Mouse (Mus musculus): ENCODE results near the gene Abcb5. TPM values are rescaled to one million over a fixed set of nuclear protein-coding genes. Genes with fewer than 3 reads are reported as not detected.

The Abcb5 gene
- not detected in 2 replicates for polyA plus RNA-seq (2012)

DNA sequence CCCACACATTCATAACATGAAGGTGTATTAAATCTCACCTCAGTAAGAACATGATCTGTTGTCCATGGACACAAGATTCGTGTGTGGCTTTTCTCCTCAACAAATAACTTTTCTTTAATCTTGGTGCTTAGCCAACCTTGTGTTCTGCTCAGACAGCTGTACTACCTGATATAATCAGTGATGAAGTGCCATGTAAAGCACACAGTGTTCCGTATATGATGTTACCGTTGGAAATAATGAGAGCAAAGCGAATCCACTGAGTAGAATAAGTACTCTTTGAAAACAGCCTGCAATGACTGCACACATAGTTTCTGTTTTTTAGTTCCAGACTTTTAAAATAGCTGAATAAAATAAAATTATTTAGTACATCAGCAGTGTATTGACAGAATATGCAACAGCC lies at the start of gene Abcb5:
TSS of gene Abcb5 (minus strand) at position 101 of the 400 bp plus-strand sequence.
- no peak for TF ChIP-seq GATA1 (IDR thresholded peaks at IDR 0.05; ENCODE audit: low read length)

DNA sequence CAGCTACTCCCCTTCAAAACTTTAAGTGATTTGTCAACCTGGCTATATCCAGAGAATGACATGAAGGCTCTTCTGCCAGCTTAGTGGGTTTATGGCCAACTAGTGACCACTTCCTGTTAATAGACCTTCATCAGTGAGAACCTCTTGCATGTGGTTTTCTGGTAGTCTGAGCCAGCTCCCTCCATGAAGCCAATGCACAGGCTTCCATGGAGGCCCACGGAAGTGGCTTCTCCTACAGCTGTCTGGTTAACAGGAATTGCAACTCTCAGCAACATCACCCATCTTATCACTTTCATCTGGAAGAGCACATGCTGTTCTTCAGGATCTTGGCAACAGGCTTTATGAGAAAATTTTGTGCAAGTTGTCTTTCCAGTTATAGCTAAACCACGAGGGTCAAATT lies 33.0 kb upstream of the Abcb5 start:
- TF ChIP-seq GATA1 (IDR thresholded peaks at IDR 0.05; ENCODE audit: low read length): no peak

DNA sequence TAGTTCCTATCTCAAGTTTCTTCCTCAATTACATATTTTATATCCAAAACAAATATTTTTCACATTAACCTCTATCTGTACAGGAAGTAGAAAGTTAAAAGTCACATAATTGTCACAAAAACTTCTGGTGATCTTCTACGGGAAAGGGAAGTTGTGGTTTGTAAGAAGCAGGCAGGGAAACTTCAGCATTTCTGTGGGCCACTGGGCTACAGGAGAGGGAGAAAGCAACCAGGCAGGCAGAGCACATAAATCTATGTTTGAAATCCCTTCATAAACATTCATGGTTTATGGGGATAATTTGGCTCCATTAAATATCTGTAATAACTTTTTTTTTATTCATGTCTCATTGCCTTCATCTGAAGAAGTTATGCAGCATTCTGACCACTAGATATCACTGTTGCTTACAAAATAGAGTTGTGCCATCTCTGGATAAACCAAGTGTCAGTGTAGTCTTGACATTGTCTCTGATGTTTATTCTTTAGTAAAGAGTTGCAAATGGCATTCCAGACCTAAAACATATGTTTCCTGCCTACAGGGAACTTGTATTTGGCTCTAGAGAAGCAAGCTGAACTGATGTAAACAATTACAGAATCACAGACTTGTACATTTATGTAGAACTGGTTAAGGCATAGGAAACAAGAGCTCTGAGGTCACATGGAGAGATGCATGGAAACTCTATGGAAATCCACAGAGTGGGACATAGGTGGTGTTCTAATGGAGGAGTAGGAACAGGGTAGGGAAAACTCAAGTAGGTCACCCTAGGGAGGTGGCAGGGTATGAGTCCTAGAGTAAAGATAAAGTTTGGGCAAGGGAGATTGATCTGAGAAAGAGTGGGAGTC lies 28.3 kb upstream of the Abcb5 start:
- no peak for TF ChIP-seq GATA1 (IDR thresholded peaks at IDR 0.05; ENCODE audit: low read length)

DNA sequence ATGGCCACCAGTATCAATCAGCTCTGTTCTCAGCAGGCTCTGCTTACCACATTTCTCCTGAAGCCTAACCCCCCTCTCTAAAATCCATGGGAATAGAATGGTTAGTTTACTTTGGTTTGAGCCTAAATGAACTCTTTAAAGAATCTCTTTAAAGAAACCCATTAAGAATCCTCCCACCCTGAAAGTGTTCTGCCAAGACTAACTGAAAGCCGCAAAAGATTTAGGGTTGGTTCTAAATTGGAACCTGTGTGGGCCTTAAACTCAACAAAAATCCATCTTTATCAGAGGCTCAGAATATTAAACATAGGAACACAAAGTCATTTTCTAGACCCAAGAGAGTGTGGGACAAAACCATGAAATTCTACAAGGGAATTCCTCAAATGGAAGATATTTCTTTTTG lies 18.6 kb upstream of the Abcb5 start:
- no peak for TF ChIP-seq GATA1 (IDR thresholded peaks at IDR 0.05; ENCODE audit: low read length)

DNA sequence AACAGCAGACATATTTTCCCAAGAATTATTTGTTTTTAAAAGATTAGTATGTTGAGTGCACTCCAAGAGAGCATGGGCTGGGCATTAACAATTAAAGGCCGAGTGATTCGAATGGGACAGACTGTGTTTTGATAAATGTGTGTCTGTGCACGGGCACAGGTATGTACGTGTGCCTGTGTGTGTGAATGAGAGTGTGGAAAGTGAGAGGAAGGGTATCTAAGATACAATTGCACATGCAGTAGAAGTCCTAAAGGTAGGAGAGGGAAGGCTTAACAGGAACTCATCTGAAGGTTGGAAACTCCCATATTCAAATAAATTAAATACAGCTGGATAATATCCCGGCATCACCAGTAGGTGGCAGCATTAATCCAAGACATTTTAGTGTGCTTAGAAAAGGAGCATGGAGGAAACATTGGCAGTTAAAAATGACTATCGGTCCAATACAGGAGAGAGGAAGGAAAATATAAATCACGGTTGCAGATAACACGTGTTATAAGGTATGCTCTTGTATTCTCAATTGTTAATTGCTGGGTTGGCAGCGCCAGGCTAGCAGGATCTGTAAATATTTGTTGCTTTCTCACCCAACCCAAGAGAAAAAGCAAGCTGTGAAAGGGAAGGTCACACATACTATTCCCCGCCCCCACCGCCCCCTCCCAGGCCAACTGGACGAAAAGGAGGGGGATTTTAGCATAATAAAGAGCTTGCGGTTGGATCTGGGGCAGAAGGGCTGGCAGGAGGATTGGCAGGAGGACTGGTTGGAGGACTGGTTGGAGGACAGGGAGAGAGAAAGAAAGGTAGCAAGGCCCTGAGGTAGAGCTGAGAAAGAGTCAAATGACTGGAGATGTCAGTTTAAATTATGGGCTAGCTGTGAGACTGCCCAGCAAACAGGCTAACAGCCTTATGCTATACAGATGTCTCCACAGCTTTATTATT lies 35.6 kb downstream of the Abcb5 start:
- no peak for TF ChIP-seq GATA1 (IDR thresholded peaks at IDR 0.05; ENCODE audit: low read length)

DNA sequence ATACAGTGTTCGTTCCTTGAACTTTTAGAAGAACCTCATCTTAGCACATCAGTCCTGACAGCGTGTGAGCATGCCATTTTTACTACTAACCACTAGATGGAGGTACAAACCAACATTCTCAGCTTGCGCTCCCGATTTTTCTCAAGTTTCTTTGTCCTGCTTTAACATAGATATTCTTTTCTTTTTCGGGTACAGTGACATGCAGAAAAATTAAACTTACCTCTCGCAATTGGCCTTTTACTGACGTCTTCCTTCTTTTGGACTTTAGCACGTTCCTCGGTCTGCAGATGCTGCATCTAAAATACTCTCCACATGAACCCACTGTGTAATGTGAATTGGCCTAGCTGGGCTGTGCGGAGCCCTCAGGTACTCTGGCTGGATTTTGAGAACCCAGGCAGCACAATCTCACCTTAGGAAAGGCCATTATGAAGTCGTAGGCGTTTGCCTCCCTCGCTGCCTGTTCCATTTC lies 39.4 kb downstream of the Abcb5 start:
- no peak for TF ChIP-seq GATA1 (IDR thresholded peaks at IDR 0.05; ENCODE audit: low read length)

DNA sequence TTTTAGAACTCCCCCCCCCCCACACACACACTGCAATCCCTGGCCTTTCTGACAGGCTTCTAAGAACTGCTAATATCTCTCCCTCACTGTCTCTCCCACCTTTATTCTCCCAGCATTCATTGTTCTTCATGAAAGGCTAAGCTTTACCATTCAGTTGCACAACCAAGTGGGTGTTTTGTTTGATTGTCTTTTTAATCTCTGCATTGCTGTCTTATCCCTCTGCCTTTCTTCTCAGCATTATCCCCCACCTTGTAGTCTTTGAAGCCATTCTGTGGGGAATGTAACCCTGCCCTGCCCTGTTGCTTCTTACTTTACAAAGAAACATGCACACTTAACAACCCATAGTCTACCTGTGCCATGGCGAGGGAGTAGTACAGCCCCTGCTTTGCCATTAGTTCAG lies 48.5 kb downstream of the Abcb5 start:
- no peak for TF ChIP-seq GATA1 (IDR thresholded peaks at IDR 0.05; ENCODE audit: low read length)

DNA sequence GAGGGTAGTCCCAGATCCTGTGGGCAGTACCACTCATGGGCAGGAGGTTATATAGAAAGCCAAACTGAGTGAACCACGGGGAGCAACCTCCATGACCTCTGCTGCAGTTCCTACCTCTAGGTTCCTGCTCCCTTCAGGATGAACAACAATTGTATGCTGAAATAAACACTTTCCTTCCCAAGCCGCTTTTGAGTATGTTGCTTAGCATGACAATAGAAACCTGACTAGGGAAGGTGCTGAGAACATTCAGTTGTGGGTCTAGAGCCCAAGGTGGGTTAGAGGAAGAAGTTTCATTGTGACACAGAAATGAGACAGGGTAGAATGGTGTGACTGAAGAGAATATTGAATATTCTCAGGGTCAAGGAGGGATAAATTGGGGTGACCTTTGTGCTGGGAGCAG lies 55.9 kb downstream of the Abcb5 start:
- TF ChIP-seq GATA1 (IDR thresholded peaks at IDR 0.05; ENCODE audit: low read length): no peak

DNA sequence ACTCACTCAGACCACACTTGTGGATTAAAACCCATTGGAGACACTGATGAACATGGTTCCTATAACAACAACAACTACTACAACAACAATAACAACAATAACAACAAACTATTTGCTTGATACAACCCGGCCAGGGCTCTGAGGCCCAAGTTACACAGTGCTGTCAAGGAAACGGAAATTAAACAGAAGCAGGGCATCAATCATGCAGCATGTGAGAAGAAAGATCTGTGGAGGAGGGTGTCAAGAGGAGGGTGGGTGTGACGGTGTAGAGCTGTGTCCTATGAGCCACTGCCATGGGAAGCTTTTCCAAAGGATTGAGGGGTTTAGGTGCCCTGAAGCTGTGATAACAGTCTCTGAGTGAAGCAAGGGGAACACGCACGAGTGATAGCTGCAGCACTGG lies 64.0 kb downstream of the Abcb5 start:
- TF ChIP-seq GATA1 (IDR thresholded peaks at IDR 0.05; ENCODE audit: low read length): no peak

DNA sequence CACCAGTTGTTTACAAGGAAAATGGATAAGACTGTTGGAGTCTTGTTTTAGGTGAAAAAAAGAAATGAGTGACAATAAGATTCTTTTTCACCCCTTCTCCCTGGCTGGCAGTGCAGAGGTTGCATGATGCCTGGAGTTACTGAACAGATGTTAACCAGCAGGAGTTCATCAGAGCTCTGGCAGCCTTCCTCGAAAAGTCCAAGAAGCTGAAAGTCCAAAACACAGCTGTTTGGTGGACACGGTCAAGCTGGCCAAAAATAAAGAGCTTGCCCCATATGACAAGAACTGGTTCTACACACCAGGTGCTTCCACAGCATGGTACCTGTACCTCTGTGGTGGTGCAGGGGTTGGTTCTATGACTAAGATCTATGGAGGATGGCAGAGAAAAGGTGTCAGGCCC lies 78.3 kb downstream of the Abcb5 start:
- TF ChIP-seq GATA1 (IDR thresholded peaks at IDR 0.05; ENCODE audit: low read length): no peak

DNA sequence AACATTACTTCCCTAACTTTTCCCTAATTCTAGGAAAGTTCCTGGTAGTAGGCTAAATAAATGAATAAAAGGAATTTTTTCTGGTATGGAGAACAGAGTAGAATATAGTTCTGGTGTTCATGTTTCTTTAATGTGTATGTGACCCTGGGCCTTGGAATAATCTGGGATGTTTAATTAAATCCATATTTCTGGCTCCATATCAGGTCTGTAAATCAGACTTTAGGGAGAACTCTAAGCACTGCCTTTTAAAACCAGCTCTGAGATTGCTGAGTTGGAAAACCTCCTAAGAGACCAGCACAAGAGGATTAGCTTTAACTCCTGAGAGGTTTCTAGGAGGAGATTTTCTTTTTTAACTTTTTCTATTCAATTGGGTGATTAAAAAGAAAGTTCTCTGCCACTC lies 83.4 kb downstream of the Abcb5 start:
- TF ChIP-seq GATA1 (IDR thresholded peaks at IDR 0.05; ENCODE audit: low read length): no peak

DNA sequence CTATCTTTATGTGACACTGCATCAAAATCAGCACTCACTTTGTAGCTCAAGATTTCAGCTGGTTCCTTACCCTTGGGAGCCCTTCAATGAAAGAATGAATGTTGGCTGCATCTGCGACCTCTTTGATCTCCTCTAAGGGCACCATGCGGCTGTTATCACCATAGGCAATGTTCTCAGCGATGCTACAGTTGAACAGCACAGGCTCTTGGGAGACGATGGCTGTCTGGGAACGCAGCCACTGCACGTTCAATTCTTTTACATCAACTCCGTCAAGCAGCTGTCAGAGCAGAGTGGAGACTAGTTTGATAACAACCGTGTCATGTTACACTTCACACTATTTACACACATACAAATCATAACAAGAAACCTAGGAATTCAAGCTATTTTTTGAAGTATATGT lies 93.5 kb downstream of the Abcb5 start:
- TF ChIP-seq GATA1 (IDR thresholded peaks at IDR 0.05; ENCODE audit: low read length): no peak

DNA sequence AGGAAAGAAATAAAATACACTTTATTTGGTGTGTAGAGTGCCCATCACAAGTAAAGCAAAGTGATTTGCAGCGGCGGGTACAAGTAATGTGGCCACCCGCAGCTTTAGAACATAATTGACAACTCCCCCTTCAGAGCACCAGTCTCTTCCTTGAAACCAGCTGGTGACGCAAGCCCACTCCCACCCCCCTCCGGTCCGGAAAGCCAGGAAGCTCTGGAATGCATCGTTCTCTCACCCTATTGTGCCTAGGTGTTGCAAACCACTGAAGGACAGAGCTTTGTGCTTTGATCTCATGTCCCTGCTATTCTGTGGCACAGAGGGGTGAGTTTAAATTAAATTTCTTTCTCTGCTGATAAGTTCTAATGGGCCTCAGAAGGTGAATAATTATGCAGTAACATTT lies 110.1 kb downstream of the Abcb5 start:
- TF ChIP-seq GATA1 (IDR thresholded peaks at IDR 0.05; ENCODE audit: low read length): no peak

DNA sequence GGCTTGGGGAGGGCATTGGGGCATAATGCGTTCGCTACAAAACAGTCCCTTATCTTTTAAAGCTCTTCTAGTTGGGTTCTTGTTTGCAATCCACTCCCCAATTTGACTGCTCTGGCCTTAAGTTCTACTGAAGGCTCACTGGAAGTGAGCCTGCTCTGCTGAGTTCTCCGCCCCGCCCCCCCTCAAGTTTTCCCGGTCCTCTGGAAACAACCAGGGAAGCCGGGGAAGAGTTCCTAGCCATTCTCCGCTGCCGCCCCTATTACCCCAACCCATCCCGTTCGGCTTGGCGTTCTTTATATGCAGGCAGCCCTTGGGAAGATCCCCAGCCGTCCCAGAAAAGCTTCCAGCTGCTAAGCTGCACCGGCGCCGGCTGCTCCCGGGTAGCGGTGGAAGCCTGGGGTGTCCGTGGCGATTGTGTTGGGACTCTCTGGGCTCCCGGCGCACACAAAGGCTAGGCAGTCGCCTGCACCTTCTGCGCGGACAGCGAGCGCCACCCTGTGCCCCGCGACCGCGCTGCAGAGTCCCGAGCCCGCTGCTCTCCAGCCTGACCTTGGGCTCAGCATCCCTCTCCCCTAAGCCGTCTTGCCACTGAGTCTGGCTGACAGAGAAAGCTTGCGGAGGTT lies 111.3 kb downstream of the Abcb5 start:
- TF ChIP-seq GATA1 (IDR thresholded peaks at IDR 0.05; ENCODE audit: low read length): no peak

DNA sequence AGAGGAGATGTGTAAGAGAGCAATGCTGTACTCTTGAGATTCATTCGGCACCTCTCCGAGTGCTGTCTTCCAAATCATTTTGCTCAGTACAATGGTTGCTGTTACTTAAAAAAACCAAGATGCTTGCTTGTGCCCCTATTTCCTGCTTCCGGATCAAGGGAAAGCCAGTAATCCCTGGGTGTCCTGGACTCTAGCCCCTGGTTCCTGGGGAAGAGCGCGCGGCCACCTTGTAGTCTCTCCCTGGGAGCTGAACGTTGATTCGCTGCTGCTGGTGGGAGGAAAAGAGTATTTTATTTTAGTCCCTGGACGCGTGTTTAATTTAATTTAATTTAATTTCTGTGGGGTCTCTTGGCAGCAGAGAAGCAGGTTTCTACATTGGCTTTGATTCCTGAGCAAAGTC lies 111.8 kb downstream of the Abcb5 start:
- no peak for TF ChIP-seq GATA1 (IDR thresholded peaks at IDR 0.05; ENCODE audit: low read length)

DNA sequence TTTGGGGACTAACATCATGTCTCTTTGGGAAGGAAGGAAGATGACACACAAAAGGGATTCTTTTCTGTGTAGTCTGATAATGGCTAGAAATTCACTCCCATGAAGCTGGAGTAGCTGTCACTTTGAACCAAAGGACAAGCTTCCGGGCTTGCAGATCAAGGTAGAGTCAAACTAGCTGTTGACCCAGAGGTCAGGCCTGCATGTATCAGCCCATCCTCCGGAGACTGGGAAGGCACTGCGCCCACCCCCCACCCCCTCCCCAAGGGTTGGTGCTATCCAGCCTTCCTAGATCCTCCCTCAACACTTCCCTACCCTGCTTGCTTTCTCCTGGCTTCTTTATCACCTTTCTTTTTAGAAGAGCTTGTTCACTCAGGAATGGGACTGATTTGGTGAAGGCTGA lies 112.9 kb downstream of the Abcb5 start:
- TF ChIP-seq GATA1 (IDR thresholded peaks at IDR 0.05; ENCODE audit: low read length): no peak

Data from G1E-ER4 (cell line).